Mouse (Mus musculus) left cerebral cortex, adult 9 months (tissue): Measurements from ENCODE around the gene Nrp2.

ENCODE experiments used
- DNase-seq, 2 experiments: peaks; one replicate each; pipeline ENCODE4 v3.0.0; 2022; ENCODE audit warnings: low spot score in 2 of 2

The Nrp2 gene

GRCm38 (mm10) chr1:62723891-62724290 is 20.8 kb downstream of the Nrp2 start:
- no peak for DNase-seq

GRCm38 (mm10) chr1:62724461-62725021 is 21.5 kb downstream of the Nrp2 start:
- no peak for DNase-seq

- DNase-seq, result no peak
Measured at GRCm38 (mm10) chr1:62725032-62725678, 22.1 kb downstream of the Nrp2 start.

- DNase-seq, result no peak
Measured at GRCm38 (mm10) chr1:62727191-62727590, 24.1 kb downstream of the Nrp2 start.

- DNase-seq, result no peak
Measured at GRCm38 (mm10) chr1:62728421-62728820, 25.3 kb downstream of the Nrp2 start.

- no peak for DNase-seq
Measured at GRCm38 (mm10) chr1:62728926-62729325, 25.8 kb downstream of the Nrp2 start.

- no peak for DNase-seq
Measured at GRCm38 (mm10) chr1:62729345-62730150, 26.5 kb downstream of the Nrp2 start.

- DNase-seq, result no peak
Measured at GRCm38 (mm10) chr1:62732036-62732435, 29.0 kb downstream of the Nrp2 start.

- no peak for DNase-seq
Measured at GRCm38 (mm10) chr1:62734420-62734931, 31.4 kb downstream of the Nrp2 start.

- DNase-seq, result no peak
Measured at GRCm38 (mm10) chr1:62734980-62735379, 31.9 kb downstream of the Nrp2 start.

GRCm38 (mm10) chr1:62735835-62736234 is 32.8 kb downstream of the Nrp2 start:
- no peak for DNase-seq

GRCm38 (mm10) chr1:62736455-62737012 is 33.4 kb downstream of the Nrp2 start:
- no peak for DNase-seq

- DNase-seq, result no peak
Measured at GRCm38 (mm10) chr1:62738165-62738564, 35.1 kb downstream of the Nrp2 start.

GRCm38 (mm10) chr1:62742092-62742491 is 39.0 kb downstream of the Nrp2 start:
- no peak for DNase-seq

GRCm38 (mm10) chr1:62743064-62743694 is 40.1 kb downstream of the Nrp2 start:
- no peak for DNase-seq

GRCm38 (mm10) chr1:62745889-62746288 is 42.8 kb downstream of the Nrp2 start:
- no peak for DNase-seq

GRCm38 (mm10) chr1:62747421-62748111 is 44.5 kb downstream of the Nrp2 start:
- DNase-seq, result no peak

GRCm38 (mm10) chr1:62748361-62748760 is 45.3 kb downstream of the Nrp2 start:
- no peak for DNase-seq

- DNase-seq, result peak in 1 of 2 experiments; percentile 79
Measured at GRCm38 (mm10) chr1:62749716-62750115, 46.6 kb downstream of the Nrp2 start.

- DNase-seq, result peak in 1 of 2 experiments; percentile 64
Measured at GRCm38 (mm10) chr1:62750408-62751008, 47.4 kb downstream of the Nrp2 start.
